Mouse (Mus musculus): ENCODE data around the gene Dbp.
A peak's percentile ranks its signal among the peaks of the same experiment; 100 is the strongest.

The Dbp gene

GRCm38 (mm10) chr7:45712022-45712757, 7.3 kb downstream of the Dbp start:
- peak; percentile 45 to 58 for DNase-seq

GRCm38 (mm10) chr7:45713396-45713795, 8.5 kb downstream of the Dbp start:
- peak in 1 of 2 experiments; percentile 51 for DNase-seq

- DNase-seq: no peak
Observed at GRCm38 (mm10) chr7:45713881-45714520, 9.1 kb downstream of the Dbp start.

GRCm38 (mm10) chr7:45714630-45715089, 9.8 kb downstream of the Dbp start:
- no peak for DNase-seq

- peak; percentile 97 to 99 for DNase-seq
Observed at GRCm38 (mm10) chr7:45715090-45715708, 10.3 kb downstream of the Dbp start, which contains the start of gene Rpl18. TSS of gene Rpl18 (plus strand) at chr7:45715457.

GRCm38 (mm10) chr7:45715741-45716459, 11.0 kb downstream of the Dbp start:
- DNase-seq: no peak

- no peak for DNase-seq
Observed at GRCm38 (mm10) chr7:45716460-45716857, 11.6 kb downstream of the Dbp start.

- DNase-seq: no peak
Observed at GRCm38 (mm10) chr7:45716952-45717917, 12.3 kb downstream of the Dbp start.

- DNase-seq: peak; percentile 99
Observed at GRCm38 (mm10) chr7:45717918-45718297, 13.0 kb downstream of the Dbp start, which contains the start of gene Sphk2. TSS of gene Sphk2 (minus strand) at chr7:45718002.

- no peak for DNase-seq
Observed at GRCm38 (mm10) chr7:45718331-45718730, 13.4 kb downstream of the Dbp start.

GRCm38 (mm10) chr7:45719180-45719579, 14.3 kb downstream of the Dbp start:
- no peak for DNase-seq

GRCm38 (mm10) chr7:45719738-45720412, 15.0 kb downstream of the Dbp start:
- no peak for DNase-seq

- DNase-seq: no peak
Observed at GRCm38 (mm10) chr7:45720413-45721233, 15.7 kb downstream of the Dbp start, which contains the start of gene Fam83e. TSS of gene Fam83e (plus strand) at chr7:45721212.

GRCm38 (mm10) chr7:45721234-45721571, 16.3 kb downstream of the Dbp start:
- DNase-seq: no peak

- peak in 1 of 2 experiments; percentile 35 for DNase-seq
Observed at GRCm38 (mm10) chr7:45721642-45722347, 16.9 kb downstream of the Dbp start.

GRCm38 (mm10) chr7:45722348-45722713, 17.4 kb downstream of the Dbp start:
- peak; percentile 60 to 73 for DNase-seq

GRCm38 (mm10) chr7:45723301-45723700, 18.4 kb downstream of the Dbp start:
- DNase-seq: no peak

- no peak for DNase-seq
Observed at GRCm38 (mm10) chr7:45723781-45724180, 18.9 kb downstream of the Dbp start.

GRCm38 (mm10) chr7:45725151-45725550, 20.3 kb downstream of the Dbp start:
- DNase-seq: no peak

- no peak for DNase-seq
Observed at GRCm38 (mm10) chr7:45725713-45726112, 20.8 kb downstream of the Dbp start, which contains the start of gene Spaca4. TSS of gene Spaca4 (minus strand) at chr7:45725813.

Data from cerebellum, postnatal 25 days (tissue).